Mouse (Mus musculus) cerebellum, adult (tissue): ENCODE measurements around the gene Spaca9.
A peak's percentile ranks its signal among the peaks of the same experiment; 100 is the strongest.

Source experiments
- ATAC-seq: cut with Nextera tagmentation; 2 replicates; pipeline ENCODE4 v1.9.2; 2017; ENCODE audit warnings: mild to moderate bottlenecking, moderate library complexity, mixed read lengths; ENCODE audit not compliant: insufficient number of reproducible peaks, low FRiP score, low TSS enrichment

Spaca9 gene

GRCm38 (mm10) chr2:28699361-28700335 lies at the start of gene Spaca9, which contains the start of gene Ak8:
TSS of gene Spaca9 (minus strand) at chr2:28699727.
TSS of gene Ak8 (plus strand) at chr2:28700164.
- peak; percentile 61; the same call in 1 of the 2 replicates for ATAC-seq

- no peak for ATAC-seq
These were observed 48.2 kb upstream of the Spaca9 start for GRCm38 (mm10) chr2:28747705-28748104.

DNA sequence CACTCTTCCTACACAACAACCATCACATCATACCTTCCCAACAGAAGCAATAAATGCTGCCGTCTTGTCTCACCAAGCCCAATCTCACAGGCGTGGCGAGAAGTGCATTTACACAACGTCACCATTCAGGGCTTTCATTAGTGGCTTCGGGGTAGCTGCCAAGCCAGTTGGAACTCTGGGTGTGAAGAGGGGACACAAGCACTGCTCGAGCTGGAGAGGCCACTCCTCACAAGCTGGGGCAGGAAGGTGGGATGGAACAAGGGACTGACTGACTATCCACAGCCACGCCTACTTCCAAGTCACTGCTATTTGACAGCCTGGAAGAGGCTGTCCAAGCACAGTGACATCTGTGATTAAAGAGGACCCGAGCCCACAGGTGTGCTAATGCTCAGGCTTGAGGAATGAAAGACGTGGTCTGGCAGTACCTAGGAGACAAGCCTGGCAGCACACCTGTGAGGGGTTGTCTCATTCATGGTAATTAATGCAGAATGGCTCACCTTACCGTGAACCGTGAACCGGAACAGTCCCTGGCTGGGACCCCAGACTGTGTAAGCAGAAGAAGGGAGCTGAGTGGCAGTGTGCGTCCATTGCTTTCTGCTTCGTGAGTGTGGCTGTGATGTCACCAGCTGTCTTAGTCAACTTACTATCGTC lies 47.3 kb upstream of the Spaca9 start:
- no peak for ATAC-seq

- no peak for ATAC-seq
These were observed 43.2 kb upstream of the Spaca9 start for GRCm38 (mm10) chr2:28742701-28743100.

DNA sequence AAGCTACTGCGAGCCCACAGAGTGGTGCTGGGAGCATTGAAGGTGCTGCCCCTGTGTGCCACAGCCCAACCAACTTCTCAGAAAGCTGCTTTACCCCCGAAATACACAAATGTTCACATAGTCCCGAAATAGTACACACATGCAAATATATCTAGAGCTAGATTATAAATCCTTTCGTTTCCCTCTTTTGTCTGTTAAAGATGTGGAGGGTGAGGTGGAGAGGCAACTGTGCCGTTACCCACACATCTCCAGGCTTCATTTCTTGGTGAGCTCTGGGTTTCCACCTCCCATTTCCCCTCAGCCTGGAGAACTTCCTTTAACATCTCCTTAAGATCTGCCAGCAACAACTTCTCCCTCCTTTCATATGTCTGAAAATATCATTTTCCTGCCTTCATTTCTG lies 40.6 kb upstream of the Spaca9 start:
- no peak for ATAC-seq

DNA sequence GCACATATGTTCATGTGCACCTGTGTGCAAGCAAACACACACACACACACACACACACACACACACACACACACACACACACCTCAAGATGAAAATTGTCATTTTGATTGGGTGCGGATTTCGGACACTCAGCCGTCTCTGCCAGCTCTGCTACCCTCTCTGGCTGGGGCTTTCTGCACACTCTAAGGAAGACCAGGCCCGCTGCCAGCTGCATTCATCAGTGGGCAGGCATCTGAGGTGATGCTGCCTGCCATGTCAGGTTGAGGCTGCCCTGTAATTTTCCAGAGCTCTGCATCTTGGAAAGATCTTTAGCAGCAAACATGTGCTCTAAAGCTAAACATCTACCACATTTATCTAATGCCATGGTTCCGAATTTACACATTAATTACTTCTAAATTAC lies 37.6 kb upstream of the Spaca9 start:
- no peak for ATAC-seq

DNA sequence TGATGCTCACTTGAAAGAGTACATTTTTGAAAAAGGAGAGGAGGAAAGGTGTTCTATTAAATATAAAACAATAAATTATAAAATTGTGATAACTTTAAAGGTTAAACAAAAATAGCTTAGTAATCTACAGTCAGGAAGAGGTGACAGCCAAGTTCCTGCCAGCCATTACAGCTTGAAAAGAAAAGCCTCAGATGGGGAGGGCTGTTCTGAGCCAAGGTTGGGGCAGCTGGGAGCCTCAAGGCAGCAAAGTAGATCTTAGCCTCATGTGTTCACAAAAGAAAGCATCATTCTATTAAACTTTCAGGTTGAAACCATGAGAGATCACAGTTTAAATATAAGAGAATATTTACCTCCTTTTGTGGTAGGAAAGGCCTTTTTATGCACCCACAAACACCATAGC lies 31.1 kb upstream of the Spaca9 start:
- ATAC-seq, result no peak

DNA sequence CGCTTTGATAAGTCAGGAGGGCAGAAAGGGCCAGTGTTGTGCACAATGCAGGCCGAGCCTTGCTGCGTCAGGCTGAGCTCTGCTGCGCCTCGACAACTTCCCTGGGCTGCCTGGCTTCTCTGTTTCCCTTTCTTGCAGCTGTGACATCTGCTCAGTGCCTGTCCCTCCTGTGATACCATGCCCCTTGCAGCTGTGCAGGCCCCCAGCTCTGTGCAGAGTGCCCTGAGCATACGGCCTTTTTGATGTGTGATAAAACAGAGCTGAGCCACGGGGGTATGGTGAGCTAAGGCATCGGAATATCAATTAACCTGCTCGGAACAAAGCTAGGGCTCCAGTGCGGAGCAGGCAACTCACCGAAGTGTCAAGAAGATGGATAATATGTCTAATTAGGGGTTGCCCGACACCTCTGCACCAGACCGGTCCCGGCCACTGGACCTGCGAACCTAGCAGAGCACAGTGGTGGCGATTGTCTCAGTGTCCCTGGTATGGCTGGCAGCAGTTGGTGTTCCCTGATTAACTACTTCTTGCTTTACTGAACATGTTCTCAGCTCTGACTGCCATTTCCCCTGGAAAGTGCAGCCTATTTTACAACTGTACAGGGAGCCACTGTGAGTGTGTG lies 28.4 kb upstream of the Spaca9 start:
- no peak for ATAC-seq

DNA sequence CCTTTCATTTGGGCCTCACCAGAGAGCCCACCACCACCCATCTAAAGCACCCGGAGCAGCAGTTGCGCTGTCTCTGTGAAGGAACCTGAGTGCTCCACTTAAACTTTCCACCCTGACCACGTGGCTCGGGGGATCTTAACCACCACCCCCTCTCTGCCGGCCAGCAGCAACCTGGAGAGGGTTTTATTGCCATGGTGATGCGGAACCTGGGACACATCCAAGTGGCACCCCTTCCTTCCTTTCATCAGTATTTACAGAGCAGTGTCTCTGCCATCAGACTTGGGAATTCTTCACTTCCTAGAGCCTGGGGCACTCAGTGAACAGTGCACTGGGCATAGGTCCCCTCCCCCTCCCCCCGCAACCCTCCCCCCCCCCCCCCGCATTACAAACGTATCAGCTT lies 24.4 kb upstream of the Spaca9 start:
- ATAC-seq, result no peak

- ATAC-seq, result no peak
These were observed 22.9 kb upstream of the Spaca9 start for GRCm38 (mm10) chr2:28722419-28722818.

GRCm38 (mm10) chr2:28713036-28713435 lies 13.5 kb upstream of the Spaca9 start:
- no peak for ATAC-seq

- ATAC-seq, result no peak
These were observed 7.3 kb upstream of the Spaca9 start for GRCm38 (mm10) chr2:28706787-28707186.

- no peak for ATAC-seq
These were observed 6.6 kb upstream of the Spaca9 start for GRCm38 (mm10) chr2:28706106-28706636.

GRCm38 (mm10) chr2:28701646-28702262 lies 2.2 kb upstream of the Spaca9 start:
- ATAC-seq, result no peak

DNA sequence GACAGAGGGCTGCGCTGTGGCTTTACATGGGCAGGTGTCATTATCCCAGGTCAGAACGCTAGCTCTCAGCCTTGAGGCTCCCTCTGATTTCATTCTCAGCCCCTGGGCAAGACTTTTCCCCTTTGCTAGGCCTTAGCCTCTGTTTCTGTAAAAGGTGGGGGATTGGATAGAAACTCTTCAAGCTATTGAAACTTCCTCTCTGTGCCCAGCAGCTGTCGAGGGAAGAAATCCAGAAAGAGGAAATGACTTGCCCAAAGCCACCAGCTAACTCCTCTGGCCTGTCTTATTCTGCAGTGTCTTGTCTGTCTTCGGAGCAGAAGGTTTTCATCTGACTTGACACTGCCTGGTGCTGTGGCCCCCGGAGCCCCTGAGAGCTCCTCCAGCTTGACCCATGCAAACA lies 961 bp downstream of the Spaca9 start:
- ATAC-seq, result no peak

DNA sequence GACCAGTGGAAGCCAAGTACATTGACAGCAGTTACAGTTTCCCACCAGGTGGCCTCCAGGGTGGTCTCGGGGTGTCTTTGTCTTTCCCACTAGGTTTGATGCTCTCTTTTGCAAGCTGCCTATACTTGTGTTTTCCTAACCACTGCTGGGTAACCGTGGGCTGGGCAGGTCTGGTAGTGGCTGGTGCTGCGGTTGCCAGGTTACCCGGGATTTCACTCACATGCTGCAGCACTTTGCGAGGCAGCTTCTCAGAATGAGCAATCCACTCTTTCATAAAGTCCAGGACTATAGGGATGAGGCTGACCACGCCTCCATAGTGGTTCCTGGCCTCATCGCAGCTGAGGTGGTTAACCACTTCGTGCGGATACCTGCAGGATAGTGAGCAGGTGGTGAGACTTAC lies 6.8 kb downstream of the Spaca9 start:
- no peak for ATAC-seq

GRCm38 (mm10) chr2:28688431-28688830 lies 11.1 kb downstream of the Spaca9 start:
- ATAC-seq, result no peak

DNA sequence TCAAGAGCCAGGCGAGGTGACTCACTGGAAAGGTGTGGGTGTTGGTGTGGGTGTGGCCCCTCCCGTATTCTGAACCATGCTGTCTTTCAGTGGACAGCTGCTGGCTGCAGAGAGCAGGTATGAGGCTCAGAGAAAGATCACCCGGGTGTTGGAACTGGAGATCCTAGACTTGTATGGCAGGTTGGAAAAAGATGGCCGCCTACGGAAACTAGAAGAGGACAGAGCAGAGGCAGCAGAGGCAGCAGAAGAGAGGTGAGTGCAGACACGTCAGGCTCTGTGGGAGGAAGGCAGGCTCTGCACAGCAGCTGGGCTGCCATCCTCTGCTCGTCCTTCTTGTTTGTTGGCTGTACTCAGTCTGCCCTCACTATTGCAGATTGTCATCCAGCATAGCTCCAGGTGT lies 13.6 kb downstream of the Spaca9 start:
- no peak for ATAC-seq

DNA sequence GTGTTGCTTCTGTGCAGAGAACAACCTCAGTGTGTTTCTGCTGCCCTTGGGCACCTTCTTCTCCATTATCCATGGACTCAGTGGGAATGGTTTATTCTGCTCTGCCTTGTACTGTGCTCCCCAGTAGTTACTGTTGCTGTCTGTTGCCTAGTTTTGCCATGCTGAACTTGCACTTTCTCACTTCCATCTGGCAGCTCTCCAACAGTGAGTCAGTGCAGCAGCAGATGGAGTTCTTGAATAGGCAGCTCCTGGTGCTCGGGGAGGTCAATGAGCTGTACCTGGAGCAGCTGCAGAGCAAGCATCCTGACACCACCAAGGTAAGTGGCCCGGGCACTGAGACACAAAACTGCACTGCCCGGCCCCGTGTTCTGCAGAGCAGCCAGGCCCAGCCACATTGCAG lies 17.8 kb downstream of the Spaca9 start:
- peak; percentile 26; the same call in 1 of the 2 replicates for ATAC-seq

GRCm38 (mm10) chr2:28680710-28681109 lies 18.8 kb downstream of the Spaca9 start:
- ATAC-seq, result no peak
